9 mouse cellular contexts compared by ENCODE assay signal in genomic region chr11:30471751-30472593, GRCm38 (mm10). TPM values are rescaled to one million over a fixed set of nuclear protein-coding genes. Genes with fewer than 3 reads are reported as not detected.
DNase-seq lines count a peak whose midpoint lies in the region; ATAC-seq and TF ChIP-seq lines count a peak whose summit lies in the region.
"Had no signal": no experiment of that assay in that cellular context is flagged by ENCODE, and none has a peak within 500 bp of the region (broad histone marks: within the 10 kb centered on the region; RNA-seq: fewer than 3 reads in every experiment).

TSS of gene 4930505A04Rik (minus strand) at chr11:30471827.

- peak within 1 kb of the TSS; percentile 91 for H3K27ac ChIP-seq in left cerebral cortex, adult 2 months

- DNase-seq in adrenal gland, adult 2 months = peak; percentile 85
- DNase-seq in gastrocnemius, postnatal 10 days = peak; percentile 79
- peak; percentile 92 for DNase-seq in hindlimb bud, embryonic 11.5 days (ENCODE audit: extremely low spot score, low read depth, low spot score)
- peak; percentile 79 to 87 for DNase-seq in left cerebral cortex, adult 2 months (ENCODE audit: extremely low spot score in 1 of 2, low spot score in 2 of 2)
- peak; percentile 86 to 92 for DNase-seq in lung, postnatal 4 days
- DNase-seq in right cerebral cortex, postnatal 14 days = peak; percentile 85

- TF ChIP-seq CTCF in left cerebral cortex, adult 2 months (IDR thresholded peaks at IDR 0.05) = no peak

- intact Hi-C loops in left cerebral cortex, adult 2 months (cut with DNase I) = loop anchor here (2.0 to 5.0 kb wide), 2 partner anchors 175 to 203 kb away; partner anchors contain the start of genes Acyp2 and Sptbn1

- ATAC-seq in common myeloid progenitor, adult 5-6 weeks (replicated peaks; ENCODE audit: low read depth, poor library complexity, severe bottlenecking) = peak; percentile 99
- no peak for ATAC-seq in inflammation-experienced regulatory T-cells, adult 6 months

- peak within 1 kb of the TSS; percentile 48 for H3K4me3 ChIP-seq in left cerebral cortex, adult 2 months

RNA-seq across cellular contexts. Expression of gene 4930505A04Rik, which starts in this region (rescaled TPM):
- under 1 TPM in 1 of 2 experiments, not detected in 1; 0.55 TPM for total RNA-seq in adrenal gland, adult 2 months (2021)
- polyA plus RNA-seq in adrenal gland, adult 2 months (2012; rRNA removed) = not detected in 2 replicates
- not detected in 2 replicates for total RNA-seq in common myeloid progenitor, adult 5-6 weeks (2017)
- under 1 TPM; 0.29 to 0.35 TPM for total RNA-seq in gastrocnemius, postnatal 10 days (2021)
- under 1 TPM; 0.38 to 0.65 TPM for total RNA-seq in left cerebral cortex, adult 2 months (2021)
- not detected for polyA plus RNA-seq in inflammation-experienced regulatory T-cells, adult 6 months (2017; shearing (Covaris generic))
- total RNA-seq: neutrophil, adult 5-6 weeks had no signal

Comparison
In these comparisons a context has a peak if more than half of its experiments do, and no peak if none do; other contexts are left out.
1. Peak in DNase-seq in adrenal gland, adult 2 months; RNA of the gene not detected or under 1 TPM.
2. Peak in ATAC-seq in common myeloid progenitor, adult 5-6 weeks; RNA of the gene not detected or under 1 TPM.
3. Peak in DNase-seq in gastrocnemius, postnatal 10 days; RNA of the gene not detected or under 1 TPM.
4. Peak in DNase-seq, H3K4me3 ChIP-seq and H3K27ac ChIP-seq in left cerebral cortex, adult 2 months; RNA of the gene not detected or under 1 TPM.